Mouse (Mus musculus): ENCODE measurements around the gene Zfp110.

DNA sequence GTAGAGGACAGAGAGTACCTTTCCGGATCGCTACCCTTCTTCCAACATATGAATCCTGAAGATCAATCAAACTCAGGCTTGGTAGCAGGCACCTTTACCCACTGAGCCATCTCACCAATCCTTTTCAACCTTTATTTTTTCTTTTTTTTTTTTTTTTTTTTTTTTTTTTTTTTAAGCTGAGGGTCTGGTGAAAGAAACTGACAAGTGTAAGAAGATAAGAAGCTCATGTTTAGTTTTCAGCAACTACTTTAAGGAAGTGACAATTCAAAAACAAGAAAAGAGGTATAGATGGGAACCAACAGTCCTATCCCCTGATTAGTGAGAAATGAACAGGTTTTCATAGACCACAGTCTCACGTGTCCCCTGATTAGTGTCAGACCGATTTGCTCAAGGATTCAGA, 1.2 kb downstream of the Zfp110 start:
- TF ChIP-seq CTCF (IDR thresholded peaks at IDR 0.05; ENCODE audit: low read depth) = no peak
- TF ChIP-seq EP300 (IDR thresholded peaks at IDR 0.05; ENCODE audit: low read depth) = no peak

All from liver, embryonic 14.5 days (tissue).